In the genomic region with DNA sequence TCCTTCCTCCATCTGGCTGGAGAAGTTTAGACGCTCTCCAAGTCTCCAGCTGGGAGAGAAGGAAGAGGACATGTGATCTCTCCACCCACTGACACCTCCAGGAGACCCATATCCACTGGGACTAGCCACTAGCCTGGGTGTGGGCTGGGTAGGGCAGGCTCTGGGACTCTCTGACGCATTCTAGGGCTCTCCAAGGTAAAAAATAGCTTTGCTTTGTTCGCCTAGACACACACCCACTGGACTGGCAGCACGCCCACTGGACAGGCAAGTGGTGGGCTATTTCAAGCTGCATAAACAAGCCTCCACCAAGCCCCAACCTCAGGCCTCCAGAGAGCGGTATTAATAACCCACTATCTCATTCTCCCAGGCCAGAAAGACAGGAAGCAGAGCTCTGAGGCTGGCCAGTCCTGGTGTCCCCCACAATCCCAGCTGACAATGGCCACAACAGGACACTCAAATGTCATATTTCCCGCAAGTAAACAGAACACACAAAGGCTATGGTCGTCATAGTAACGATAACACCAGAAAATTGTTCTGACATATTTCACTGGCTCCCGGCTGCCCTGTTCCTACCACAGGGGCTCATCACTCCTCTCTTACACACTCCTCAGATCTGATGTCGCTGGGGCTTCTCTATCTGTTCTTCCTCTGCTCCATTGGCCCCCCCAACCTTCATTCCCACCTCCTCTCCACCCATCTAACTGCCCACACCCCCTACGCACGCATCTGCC, we compare ENCODE assay signal across 7 mouse cellular contexts. TPM values are rescaled to one million over a fixed set of nuclear protein-coding genes. Genes with fewer than 3 reads are reported as not detected.
DNase-seq lines count a peak whose midpoint lies in the region; ATAC-seq and TF ChIP-seq lines count a peak whose summit lies in the region.

No protein-coding gene starts in this region.

- no peak for TF ChIP-seq CTCF in C2C12 (IDR thresholded peaks at IDR 0.05; ENCODE audit: control insufficient read depth, insufficient read depth, insufficient read length)

- ATAC-seq in liver, embryonic 11.5 days (replicated peaks; ENCODE audit: low FRiP score): peak; percentile 83

- WGBS in liver, embryonic 11.5 days: 51% methylated on average over 12 of the region's 12 CpGs

- H3K36me3 ChIP-seq in C2C12 (ENCODE audit: control insufficient read depth, insufficient read depth): no peaks in the 10 kb centered on the region
- no peaks in the 10 kb centered on the region for H3K36me3 ChIP-seq in liver, embryonic 11.5 days (ENCODE audit: control insufficient read depth, insufficient read depth, low read length)

- H3K4me3 ChIP-seq in C2C12 (ENCODE audit: insufficient read depth, poor library complexity, severe bottlenecking): no peak overlapping the region
- H3K4me3 ChIP-seq in liver, embryonic 11.5 days (ENCODE audit: low read depth, low read length): no peak overlapping the region

- H3K9ac ChIP-seq in liver, embryonic 11.5 days (ENCODE audit: low read depth, low read length): no peak overlapping the region

- H3K9me3 ChIP-seq in liver, embryonic 11.5 days (ENCODE audit: control insufficient read depth, low read length): no peaks in the 10 kb centered on the region

- no peak overlapping the region for H3K4me2 ChIP-seq in liver, embryonic 11.5 days

- no peaks in the 10 kb centered on the region for H3K27me3 ChIP-seq in C2C12 (ENCODE audit: control insufficient read depth, insufficient read depth, insufficient read length)
- H3K27me3 ChIP-seq in liver, embryonic 11.5 days (replicated peaks; ENCODE audit: control insufficient read depth, insufficient read depth, low read length): no peaks in the 10 kb centered on the region

- peak; percentile 91 for DNase-seq in 416B (ENCODE audit: low read depth)
- DNase-seq in gastrocnemius, postnatal 14 days: peak; percentile 89
- DNase-seq in kidney, adult 18-20 months: peak; percentile 47
- DNase-seq in liver, embryonic 11.5 days (ENCODE audit: low spot score): no peak
- DNase-seq in right cerebral cortex, adult 2 months (ENCODE audit: low spot score in 2 of 2): peak; percentile 81 to 82
- no peak for DNase-seq in thymus, postnatal 0 days (ENCODE audit: low spot score)

- no peaks in the 10 kb centered on the region for H3K79me3 ChIP-seq in C2C12 (ENCODE audit: low read depth)

- no peaks in the 10 kb centered on the region for H3K4me1 ChIP-seq in liver, embryonic 11.5 days (replicated peaks; ENCODE audit: control insufficient read depth, insufficient read depth, low read length)

- intact Hi-C loops in gastrocnemius, postnatal 14 days (cut with DNase I; ENCODE audit: low total_unique reads): no loop called here

- H3K79me2 ChIP-seq in C2C12 (ENCODE audit: control insufficient read depth, insufficient read depth): no peaks in the 10 kb centered on the region

- H3ac ChIP-seq in C2C12 (ENCODE audit: control insufficient read depth, insufficient read length, low read depth): no peak overlapping the region

- H3K27ac ChIP-seq in liver, embryonic 11.5 days (ENCODE audit: low read depth, low read length): no peak overlapping the region

TF ChIP-seq in C2C12, 6 proteins besides CTCF, POLR2A, EP300 and RAD21:
- no peak for TF ChIP-seq FOSL1 (IDR thresholded peaks at IDR 0.05; ENCODE audit: insufficient read depth, low read length, poor library complexity, severe bottlenecking)
- TF ChIP-seq MYOD1 (IDR thresholded peaks at IDR 0.05; ENCODE audit: control insufficient read depth, insufficient read length, low read depth): no peak
- TF ChIP-seq MYOG (IDR thresholded peaks at IDR 0.05; ENCODE audit: control insufficient read depth, extremely low read depth, insufficient read length): no peak
- no peak for TF ChIP-seq CEBPB (IDR thresholded peaks at IDR 0.05; ENCODE audit: low read depth)
- TF ChIP-seq MAX (IDR thresholded peaks at IDR 0.05): no peak
- peak; percentile 62 for TF ChIP-seq USF1 (IDR thresholded peaks at IDR 0.05; ENCODE audit: low read depth)

RNA-seq across cellular contexts. Expression of gene Ssu2, which starts 14.3 kb away (rescaled TPM):
- not detected for polyA plus RNA-seq in C2C12 (2012; fragmentation: generic; extraction: Trizol)
- total RNA-seq in gastrocnemius, postnatal 14 days (2021): 1 to 10 TPM; 1.9 to 3.3 TPM
- 0.13 and 0.49 TPM in 2 replicates for polyA plus RNA-seq in liver, embryonic 11.5 days (2014; fragmentation: Nextera tagmentation; extraction: Ambion mirVana)
- polyA plus RNA-seq in thymus, postnatal 0 days (2015; fragmentation: Nextera tagmentation; extraction: Ambion mirVana): 1.0 and 1.2 TPM in 2 replicates

RNA-seq across cellular contexts. Expression of gene Cav3, which starts 57.2 kb away (rescaled TPM):
- polyA plus RNA-seq in C2C12 (2012; fragmentation: generic; extraction: Trizol): 3.0 TPM
- total RNA-seq in gastrocnemius, postnatal 14 days (2021): 100 to 1,000 TPM; 112 to 130 TPM
- 0.52 TPM in 1 of 2 replicates, not detected in the other for polyA plus RNA-seq in liver, embryonic 11.5 days (2014; fragmentation: Nextera tagmentation; extraction: Ambion mirVana)
- polyA plus RNA-seq in thymus, postnatal 0 days (2015; fragmentation: Nextera tagmentation; extraction: Ambion mirVana): 0.26 and 0.27 TPM in 2 replicates

Comparison
In these comparisons a context has a peak if more than half of its experiments do, and no peak if none do; other contexts are left out.
1. DNase-seq: peak in 416B (single experiment), gastrocnemius, postnatal 14 days (single experiment), kidney, adult 18-20 months (single experiment) and right cerebral cortex, adult 2 months (2 of 2); none in liver, embryonic 11.5 days (single experiment) and thymus, postnatal 0 days (single experiment).